Mouse (Mus musculus): ENCODE measurements around the gene Myl9. TPM values are rescaled to one million over a fixed set of nuclear protein-coding genes. Genes with fewer than 3 reads are reported as not detected.

Myl9 gene
- polyA plus RNA-seq (2012; rRNA removed) = 100 and 116 TPM in 2 replicates

GRCm38 (mm10) chr2:156774738-156775454 lies at the start of gene Myl9:
TSS of gene Myl9 (plus strand) at chr2:156775420.
- Histone ChIP-seq H3K27me3 (ENCODE audit: control insufficient read depth, insufficient read depth, low read length) (no peaks in the 10 kb centered on the region), H3K27ac (ENCODE audit: insufficient read depth, low read length) (peak within 1 kb of the TSS; percentile 65), H3K4me1 (ENCODE audit: control insufficient read depth, insufficient read depth, insufficient read length) (peaks cover 8% of the 10 kb centered on the region; the same call in 1 of the 2 replicates), H3K36me3 (ENCODE audit: control insufficient read depth, insufficient read depth, low read length) (no peaks in the 10 kb centered on the region), H3K4me3 (ENCODE audit: extremely low read depth, insufficient read depth, insufficient read length) (peak within 1 kb of the TSS; percentile 28; the same call in 1 of the 2 replicates)
- WGBS = 36% methylated on average over 28 of the region's 28 CpGs
- TF ChIP-seq CTCF (IDR thresholded peaks at IDR 0.05; ENCODE audit: extremely low read depth, insufficient read depth, insufficient read length, insufficient replicate concordance) (no peak), POLR2A (IDR thresholded peaks at IDR 0.05; ENCODE audit: low read depth, low read length) (no peak)
- DNase-seq (ENCODE audit: low read depth in 1 of 2, low spot score in 2 of 2) = no peak

- 69% methylated on average over 7 of the region's 7 CpGs for WGBS
- H3K27me3 ChIP-seq (ENCODE audit: control insufficient read depth, insufficient read depth, low read length) = no peaks in the 10 kb centered on the region
- H3K27ac ChIP-seq (ENCODE audit: insufficient read depth, low read length) = no peak overlapping the region
- TF ChIP-seq CTCF (IDR thresholded peaks at IDR 0.05; ENCODE audit: extremely low read depth, insufficient read depth, insufficient read length, insufficient replicate concordance) = no peak
- no peaks in the 10 kb centered on the region for H3K36me3 ChIP-seq (ENCODE audit: control insufficient read depth, insufficient read depth, low read length)
- no peak for DNase-seq (ENCODE audit: low read depth in 1 of 2, low spot score in 2 of 2)
- no peak overlapping the region for H3K4me3 ChIP-seq (ENCODE audit: extremely low read depth, insufficient read depth, insufficient read length)
- H3K4me1 ChIP-seq (ENCODE audit: control insufficient read depth, insufficient read depth, insufficient read length) = peaks cover 4% of the 10 kb centered on the region; the same call in 1 of the 2 replicates
Observed at GRCm38 (mm10) chr2:156726344-156726743, 48.9 kb upstream of the Myl9 start.

GRCm38 (mm10) chr2:156726878-156727277 lies 48.3 kb upstream of the Myl9 start:
- TF ChIP-seq POLR2A (IDR thresholded peaks at IDR 0.05; ENCODE audit: low read depth, low read length) = no peak
- no peak for TF ChIP-seq CTCF (IDR thresholded peaks at IDR 0.05; ENCODE audit: extremely low read depth, insufficient read depth, insufficient read length, insufficient replicate concordance)
- no peak overlapping the region for H3K4me3 ChIP-seq (ENCODE audit: extremely low read depth, insufficient read depth, insufficient read length)
- H3K4me1 ChIP-seq (ENCODE audit: control insufficient read depth, insufficient read depth, insufficient read length) = peaks cover 6% of the 10 kb centered on the region; the same call in 1 of the 2 replicates
- no peaks in the 10 kb centered on the region for H3K27me3 ChIP-seq (ENCODE audit: control insufficient read depth, insufficient read depth, low read length)
- 54% methylated on average over 3 of the region's 3 CpGs for WGBS
- no peak for DNase-seq (ENCODE audit: low read depth in 1 of 2, low spot score in 2 of 2)
- no peaks in the 10 kb centered on the region for H3K36me3 ChIP-seq (ENCODE audit: control insufficient read depth, insufficient read depth, low read length)
- H3K27ac ChIP-seq (ENCODE audit: insufficient read depth, low read length) = no peak overlapping the region

- Histone ChIP-seq H3K27ac (ENCODE audit: insufficient read depth, low read length) (peak overlapping the region; percentile 80), H3K36me3 (ENCODE audit: control insufficient read depth, insufficient read depth, low read length) (no peaks in the 10 kb centered on the region), H3K27me3 (ENCODE audit: control insufficient read depth, insufficient read depth, low read length) (no peaks in the 10 kb centered on the region), H3K4me3 (ENCODE audit: extremely low read depth, insufficient read depth, insufficient read length) (peak overlapping the region; percentile 65), H3K4me1 (ENCODE audit: control insufficient read depth, insufficient read depth, insufficient read length) (peaks cover 12% of the 10 kb centered on the region; the same call in 1 of the 2 replicates)
- no peak for DNase-seq (ENCODE audit: low read depth in 1 of 2, low spot score in 2 of 2)
- TF ChIP-seq CTCF (IDR thresholded peaks at IDR 0.05; ENCODE audit: extremely low read depth, insufficient read depth, insufficient read length, insufficient replicate concordance) (no peak), POLR2A (IDR thresholded peaks at IDR 0.05; ENCODE audit: low read depth, low read length) (no peak)
- 9% methylated on average over 8 of the region's 10 CpGs for WGBS
Observed at GRCm38 (mm10) chr2:156729537-156730469, 45.4 kb upstream of the Myl9 start.

GRCm38 (mm10) chr2:156730501-156730921 lies 44.7 kb upstream of the Myl9 start:
- Histone ChIP-seq H3K4me1 (ENCODE audit: control insufficient read depth, insufficient read depth, insufficient read length) (peaks cover 12% of the 10 kb centered on the region; the same call in 1 of the 2 replicates), H3K27ac (ENCODE audit: insufficient read depth, low read length) (peak overlapping the region; percentile 80), H3K36me3 (ENCODE audit: control insufficient read depth, insufficient read depth, low read length) (no peaks in the 10 kb centered on the region), H3K27me3 (ENCODE audit: control insufficient read depth, insufficient read depth, low read length) (no peaks in the 10 kb centered on the region), H3K4me3 (ENCODE audit: extremely low read depth, insufficient read depth, insufficient read length) (peak overlapping the region; percentile 65)
- TF ChIP-seq CTCF (IDR thresholded peaks at IDR 0.05; ENCODE audit: extremely low read depth, insufficient read depth, insufficient read length, insufficient replicate concordance) (no peak), POLR2A (IDR thresholded peaks at IDR 0.05; ENCODE audit: low read depth, low read length) (peak; percentile 6; the same call in 1 of the 2 replicates)
- DNase-seq (ENCODE audit: low read depth in 1 of 2, low spot score in 2 of 2) = peak in 1 of 2 experiments; percentile 40
- 2% methylated on average over 12 of the region's 12 CpGs for WGBS

- no peak overlapping the region for H3K4me3 ChIP-seq (ENCODE audit: extremely low read depth, insufficient read depth, insufficient read length)
- H3K36me3 ChIP-seq (ENCODE audit: control insufficient read depth, insufficient read depth, low read length) = no peaks in the 10 kb centered on the region
- H3K27me3 ChIP-seq (ENCODE audit: control insufficient read depth, insufficient read depth, low read length) = no peaks in the 10 kb centered on the region
- H3K4me1 ChIP-seq (ENCODE audit: control insufficient read depth, insufficient read depth, insufficient read length) = peaks cover 14% of the 10 kb centered on the region; the same call in 1 of the 2 replicates
- TF ChIP-seq CTCF (IDR thresholded peaks at IDR 0.05; ENCODE audit: extremely low read depth, insufficient read depth, insufficient read length, insufficient replicate concordance) (no peak), POLR2A (IDR thresholded peaks at IDR 0.05; ENCODE audit: low read depth, low read length) (no peak)
- no peak overlapping the region for H3K27ac ChIP-seq (ENCODE audit: insufficient read depth, low read length)
- DNase-seq (ENCODE audit: low read depth in 1 of 2, low spot score in 2 of 2) = no peak
Observed at GRCm38 (mm10) chr2:156731592-156731991, 43.6 kb upstream of the Myl9 start.

Data from spleen, adult 2 months (tissue).